Mouse (Mus musculus) hindbrain, embryonic 13.5 days (tissue): ENCODE results near the gene Smg8. TPM values are rescaled to one million over a fixed set of nuclear protein-coding genes. Genes with fewer than 3 reads are reported as not detected.
"Not testable (repeated sequence)": the region's sequence is repeated elsewhere in the genome, so short reads cannot be mapped to it uniquely, and the experiment has no call there.

Experiments
- ATAC-seq: fragments of 200-750 bp; cut with Nextera tagmentation; 2 replicates; pipeline ENCODE4 v1.8.0; 2017; ENCODE audit warnings: moderate TSS enrichment; ENCODE audit not compliant: low FRiP score
- H3K27ac ChIP-seq: fragments of 300-500 bp; sonication (generic); 2 replicates; pipeline ENCODE4 v1.5.1; 2015; ENCODE audit warnings: inconsistent platforms, mild to moderate bottlenecking, moderate library complexity
- H3K27me3 ChIP-seq: fragments of 300-500 bp; sonication (generic); 2 replicates; pipeline ENCODE4 v1.6.1; 2015; ENCODE audit warnings: mild to moderate bottlenecking, inconsistent platforms
- H3K36me3 ChIP-seq: fragments of 300-500 bp; sonication (generic); 2 replicates; pipeline ENCODE4 v1.6.1; 2015; ENCODE audit warnings: mild to moderate bottlenecking, inconsistent platforms
- H3K4me1 ChIP-seq: fragments of 300-500 bp; sonication (generic); replicated peaks from 2 replicates; pipeline ENCODE4 v1.6.1; 2015; ENCODE audit warnings: inconsistent platforms
- H3K4me2 ChIP-seq: fragments of 300-500 bp; sonication (generic); 2 replicates; pipeline ENCODE4 v1.6.1; 2015; ENCODE audit warnings: inconsistent platforms, mild to moderate bottlenecking, moderate library complexity
- H3K4me3 ChIP-seq: fragments of 300-500 bp; sonication (generic); 2 replicates; pipeline ENCODE4 v1.5.1; 2015; ENCODE audit warnings: mild to moderate bottlenecking, inconsistent platforms
- H3K9ac ChIP-seq: fragments of 300-500 bp; sonication (generic); 2 replicates; pipeline ENCODE4 v1.6.1; 2015; ENCODE audit warnings: mild to moderate bottlenecking, inconsistent platforms
- H3K9me3 ChIP-seq: fragments of 300-500 bp; sonication (generic); 2 replicates; pipeline ENCODE4 v1.6.1; 2016; ENCODE audit warnings: inconsistent platforms
- WGBS: fragments of 180-500 bp; shearing (Covaris S2); methylation state at CpG from one replicate; pipeline ENCODE4 v1.1.7; 2015; 5-methylcytosine and 5-hydroxymethylcytosine counted together
- polyA plus RNA-seq: library from polyadenylated mRNA; unstranded; fragments of >200 nt; fragmentation: Nextera tagmentation; extraction: Ambion mirVana; gene quantifications from 2 replicates; pipeline ENCODE4 v1.2.1, GENCODE M21; 2015

Gene Smg8
- polyA plus RNA-seq, 1 experiment from 2014 or later, result 21.3 TPM

DNA sequence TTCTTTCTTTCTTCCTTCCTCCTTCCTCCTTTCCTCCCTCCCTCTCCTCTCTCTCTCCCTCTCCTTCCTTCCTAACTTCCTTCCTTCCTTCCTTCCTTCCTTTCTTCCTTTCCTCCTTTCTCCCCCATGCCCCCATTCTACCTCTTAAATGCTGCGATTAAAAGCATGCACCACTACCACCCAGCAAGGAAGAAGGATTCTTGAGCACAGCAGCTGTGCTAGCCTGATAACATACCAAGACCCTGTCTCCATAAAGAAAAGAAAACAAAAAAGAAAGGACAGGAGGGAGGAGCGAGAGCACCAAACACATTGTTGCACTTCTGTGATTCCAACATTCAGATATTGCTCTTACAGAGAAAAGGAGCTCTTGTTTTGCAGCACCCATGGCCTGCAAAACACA lies 568 bp upstream of the Smg8 start:
- H3K27ac ChIP-seq, result no peak overlapping the region

DNA sequence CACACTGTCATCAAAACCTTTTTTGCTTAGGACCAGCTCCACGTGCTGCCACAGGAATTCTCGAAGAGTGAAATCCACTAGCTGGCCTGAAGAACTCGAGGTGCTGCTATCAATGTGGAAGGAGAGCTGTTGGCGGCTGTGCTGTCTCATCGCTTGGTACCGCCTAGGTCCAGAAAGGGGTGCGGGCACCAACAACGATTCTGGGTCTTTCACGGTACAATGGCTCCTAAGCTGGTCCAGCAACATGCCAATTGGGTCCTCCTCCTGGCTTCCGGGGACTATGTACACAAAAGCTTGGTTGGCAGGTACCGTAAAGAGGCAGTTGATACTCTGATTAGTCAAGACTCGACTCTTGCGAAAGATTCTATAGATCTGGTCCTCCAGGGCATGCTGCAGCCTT lies 1.1 kb downstream of the Smg8 start:
- H3K27me3 ChIP-seq, result no peaks in the 10 kb centered on the region
- 93% methylated on average over 13 of the region's 13 CpGs for WGBS
- no peaks in the 10 kb centered on the region for H3K9me3 ChIP-seq
- H3K36me3 ChIP-seq, result peaks cover 41% of the 10 kb centered on the region
- no peak overlapping the region for H3K27ac ChIP-seq
- H3K4me3 ChIP-seq, result peak overlapping the region; percentile 67
- H3K4me1 ChIP-seq, result peaks cover 38% of the 10 kb centered on the region
- peak overlapping the region; percentile 87; the same call in 1 of the 2 replicates for H3K9ac ChIP-seq
- peak overlapping the region; percentile 91 for H3K4me2 ChIP-seq
- no peak for ATAC-seq

More for the DNA sequence above, 568 bp upstream of the Smg8 start:
- peaks cover 34% of the 10 kb centered on the region for H3K4me1 ChIP-seq
- no peaks in the 10 kb centered on the region for H3K9me3 ChIP-seq
- H3K4me2 ChIP-seq, result peak overlapping the region; percentile 91
- H3K36me3 ChIP-seq, result peaks cover 36% of the 10 kb centered on the region
- no peaks in the 10 kb centered on the region for H3K27me3 ChIP-seq
- peak overlapping the region; percentile 67 for H3K4me3 ChIP-seq
- 65% methylated on average over 2 of the region's 2 CpGs for WGBS
- H3K9ac ChIP-seq, result peak overlapping the region; percentile 87; the same call in 1 of the 2 replicates
- no peak for ATAC-seq

DNA sequence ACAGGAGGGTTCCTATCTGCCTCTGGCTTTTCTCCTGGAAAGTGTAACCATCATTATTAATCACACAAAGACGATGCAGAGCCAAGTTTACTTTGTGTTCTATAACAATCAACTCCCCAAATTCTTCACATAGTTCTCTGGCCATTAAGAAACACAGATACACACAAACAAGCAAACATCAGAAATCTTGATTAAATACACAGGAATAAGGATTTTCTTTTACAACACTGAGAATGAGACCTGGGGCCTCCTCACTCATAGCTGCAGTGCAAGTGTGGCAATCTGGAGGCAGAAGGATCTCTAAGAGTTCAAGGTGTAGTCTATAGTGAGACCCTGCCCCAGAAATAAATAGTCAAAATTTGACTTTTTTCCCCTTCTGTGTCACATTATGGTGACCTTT lies 2.9 kb downstream of the Smg8 start:
- H3K4me3 ChIP-seq, result no peak overlapping the region
- no peak overlapping the region for H3K4me2 ChIP-seq
- no peaks in the 10 kb centered on the region for H3K27me3 ChIP-seq
- peaks cover 55% of the 10 kb centered on the region for H3K36me3 ChIP-seq
- H3K27ac ChIP-seq, result no peak overlapping the region
- H3K4me1 ChIP-seq, result peaks cover 44% of the 10 kb centered on the region
- H3K9ac ChIP-seq, result no peak overlapping the region
- H3K9me3 ChIP-seq, result no peaks in the 10 kb centered on the region
- 78% methylated on average over 1 of the region's 1 CpGs for WGBS
- no peak for ATAC-seq

DNA sequence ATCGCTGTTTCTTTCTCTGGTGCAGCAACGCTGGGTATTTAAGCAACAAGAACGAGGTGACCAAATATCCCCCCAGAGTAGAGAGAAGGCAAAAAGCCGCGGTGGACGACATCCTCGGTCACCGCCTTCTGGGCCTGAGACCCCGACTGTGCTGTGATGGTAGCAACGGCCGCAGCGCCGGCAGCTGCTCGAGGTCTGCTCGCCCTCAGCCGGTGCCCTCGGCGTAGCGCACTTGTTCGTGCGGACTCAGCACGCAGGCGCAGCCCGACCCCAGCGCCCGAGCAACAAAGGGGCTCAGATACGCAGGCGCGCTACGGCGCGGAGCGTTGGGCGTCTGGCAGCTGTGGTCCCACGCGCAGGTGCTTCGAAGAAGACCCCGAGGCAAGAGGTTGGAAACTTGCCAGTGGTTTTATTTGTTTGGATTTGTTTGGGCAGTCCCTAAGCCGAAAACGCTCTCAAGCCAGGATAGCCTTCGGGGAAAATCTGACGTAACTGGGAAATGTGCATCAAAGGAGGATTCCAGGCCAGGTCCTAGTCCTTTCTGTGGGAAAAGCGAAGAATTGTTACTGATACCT lies 12.6 kb downstream of the Smg8 start, which contains the start of gene Gdpd1:
TSS of gene Gdpd1 (minus strand) at position 197 of the 575 bp plus-strand sequence.
- Histone ChIP-seq H3K36me3 (peaks cover 17% of the 10 kb centered on the region), H3K9ac (peak within 1 kb of the TSS; percentile 93), H3K27ac (peak within 1 kb of the TSS; percentile 98), H3K27me3 (no peaks in the 10 kb centered on the region), H3K4me1 (peaks cover 46% of the 10 kb centered on the region), H3K4me3 (peak within 1 kb of the TSS; percentile 74), H3K9me3 (no peaks in the 10 kb centered on the region), H3K4me2 (peak within 1 kb of the TSS; percentile 63)
- ATAC-seq, result peak; percentile 97
- WGBS, result under 1% methylated on average over 43 of the region's 43 CpGs

DNA sequence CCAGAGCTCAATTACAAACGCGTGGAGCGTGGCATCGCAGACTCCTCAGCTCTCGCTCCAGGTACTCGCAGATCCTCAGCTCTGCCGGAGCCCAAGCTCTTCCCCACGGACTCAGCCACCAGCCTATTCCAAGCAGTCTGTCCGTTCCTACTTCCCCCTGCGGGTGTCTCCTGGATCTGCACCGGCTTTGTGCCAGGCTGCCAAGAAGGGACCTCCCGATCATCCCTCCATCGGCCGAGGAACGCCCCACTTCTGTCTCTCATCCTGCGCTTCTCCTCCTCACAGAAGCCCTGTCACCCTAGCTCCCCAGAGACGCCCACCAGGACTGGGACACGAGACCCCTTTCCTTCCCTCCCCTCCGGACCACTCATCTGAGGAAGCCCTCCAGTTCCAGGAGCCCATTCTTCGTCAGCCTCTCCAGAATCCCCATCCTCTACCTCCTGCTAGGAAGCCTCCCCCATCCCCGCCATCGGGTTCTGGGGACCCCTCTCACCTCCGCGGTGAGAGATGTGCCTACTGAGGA lies 13.2 kb downstream of the Smg8 start:
- Histone ChIP-seq H3K36me3 (peaks cover 15% of the 10 kb centered on the region), H3K9ac (peak overlapping the region; percentile 93), H3K4me2 (peak overlapping the region; percentile 63), H3K27ac (peak overlapping the region; percentile 98), H3K9me3 (no peaks in the 10 kb centered on the region), H3K4me1 (peaks cover 50% of the 10 kb centered on the region), H3K4me3 (peak overlapping the region; percentile 74), H3K27me3 (no peaks in the 10 kb centered on the region)
- under 1% methylated on average over 24 of the region's 24 CpGs for WGBS
- ATAC-seq, result peak; percentile 73

DNA sequence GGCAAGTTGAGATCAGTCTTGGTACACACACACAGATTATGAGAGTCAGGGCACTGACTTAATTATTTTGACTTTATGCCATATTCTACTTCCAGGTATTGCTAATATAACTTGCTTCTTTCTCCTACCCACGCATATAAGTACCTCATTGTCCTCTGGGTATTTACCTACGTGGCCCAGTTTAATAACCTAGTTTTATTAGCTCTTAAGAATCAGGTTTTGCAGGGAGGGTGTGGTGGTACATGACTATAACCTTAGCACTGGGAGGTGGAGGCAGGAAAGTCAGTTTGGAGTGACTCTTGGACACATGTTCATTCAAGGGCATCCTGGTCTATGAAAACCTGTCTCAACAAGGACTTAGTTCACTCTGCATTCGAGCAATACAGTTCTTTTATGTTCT lies 24.5 kb downstream of the Smg8 start:
- H3K4me2 ChIP-seq, result no peak overlapping the region
- H3K4me3 ChIP-seq, result no peak overlapping the region
- H3K27me3 ChIP-seq, result no peaks in the 10 kb centered on the region
- H3K9ac ChIP-seq, result no peak overlapping the region
- no peaks in the 10 kb centered on the region for H3K9me3 ChIP-seq
- H3K4me1 ChIP-seq, result no peaks in the 10 kb centered on the region
- peaks cover 61% of the 10 kb centered on the region for H3K36me3 ChIP-seq
- ATAC-seq, result no peak
- 78% methylated on average over 3 of the region's 3 CpGs for WGBS
- no peak overlapping the region for H3K27ac ChIP-seq

DNA sequence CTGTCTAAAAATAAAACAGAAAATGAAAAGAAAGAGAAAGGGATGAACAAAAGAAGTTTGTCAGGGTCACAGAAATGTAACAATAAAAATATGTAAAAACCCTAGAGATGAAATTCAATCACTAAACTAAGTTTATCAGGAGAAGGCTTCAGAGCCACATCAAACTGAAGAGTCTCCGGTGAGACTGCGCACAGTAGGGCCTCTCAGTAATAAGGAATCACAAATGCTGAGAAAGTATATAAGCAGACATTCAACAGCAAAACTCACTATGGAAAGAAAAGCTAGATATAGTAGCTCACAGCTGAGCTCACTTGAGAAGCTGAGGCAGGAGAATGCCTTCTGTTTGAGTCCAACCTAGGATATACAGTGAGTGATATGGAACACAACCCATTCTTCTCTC lies 26.2 kb downstream of the Smg8 start:
- no peak overlapping the region for H3K27ac ChIP-seq
- no peak for ATAC-seq
- H3K4me2 ChIP-seq, result no peak overlapping the region
- no peaks in the 10 kb centered on the region for H3K27me3 ChIP-seq
- 93% methylated on average over 2 of the region's 2 CpGs for WGBS
- no peak overlapping the region for H3K9ac ChIP-seq
- no peak overlapping the region for H3K4me3 ChIP-seq
- H3K36me3 ChIP-seq, result peaks cover 76% of the 10 kb centered on the region
- no peaks in the 10 kb centered on the region for H3K9me3 ChIP-seq
- H3K4me1 ChIP-seq, result no peaks in the 10 kb centered on the region

DNA sequence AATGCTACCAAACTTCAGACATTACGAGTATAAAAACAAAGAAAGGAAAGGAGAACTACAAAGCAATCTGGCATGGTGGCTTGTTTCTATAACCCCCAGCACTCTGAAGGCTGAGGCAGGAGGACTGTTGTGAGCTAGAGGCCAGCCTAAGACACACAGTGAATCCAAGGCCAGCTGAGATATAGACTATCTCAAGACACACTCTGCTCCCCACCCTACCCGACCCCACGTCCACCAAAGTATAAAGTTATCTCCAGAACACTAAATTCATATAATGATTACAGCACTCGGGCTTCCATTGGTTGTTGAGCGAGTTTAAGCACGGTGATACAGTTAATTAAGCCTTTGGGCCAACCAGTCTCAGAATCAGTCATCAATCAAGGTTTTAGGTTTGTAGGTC lies 30.3 kb downstream of the Smg8 start:
- Histone ChIP-seq H3K4me2 (no peak overlapping the region), H3K4me3 (no peak overlapping the region), H3K36me3 (peaks cover 85% of the 10 kb centered on the region), H3K9me3 (no peaks in the 10 kb centered on the region), H3K4me1 (no peaks in the 10 kb centered on the region), H3K27me3 (no peaks in the 10 kb centered on the region), H3K9ac (no peak overlapping the region), H3K27ac (no peak overlapping the region)
- WGBS, result 87% methylated on average over 6 of the region's 6 CpGs
- no peak for ATAC-seq

DNA sequence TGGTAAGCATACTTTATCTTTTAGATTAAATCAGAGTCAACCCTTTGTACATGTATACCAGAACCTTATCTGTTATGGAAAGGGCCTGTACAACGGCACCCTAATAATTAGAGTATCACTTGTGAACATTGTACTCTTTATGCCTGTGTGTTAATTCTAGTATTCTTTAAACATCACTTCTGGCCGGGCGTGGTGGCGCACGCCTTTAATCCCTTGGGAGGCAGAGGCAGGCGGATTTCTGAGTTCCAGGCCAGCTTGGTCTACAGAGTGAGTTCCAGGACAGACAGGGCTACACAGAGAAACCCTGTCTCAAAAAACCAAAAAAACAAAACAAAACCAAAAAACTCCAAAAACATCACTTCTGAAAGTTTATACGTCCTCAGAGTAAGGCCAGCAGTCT lies 37.7 kb downstream of the Smg8 start:
- not testable (repeated sequence) for H3K27ac ChIP-seq, H3K27me3 ChIP-seq, H3K9ac ChIP-seq, ATAC-seq, H3K4me2 ChIP-seq, H3K4me1 ChIP-seq, H3K4me3 ChIP-seq, H3K9me3 ChIP-seq
- 93% methylated on average over 7 of the region's 7 CpGs for WGBS
- H3K36me3 ChIP-seq, result peaks cover 95% of the 10 kb centered on the region

DNA sequence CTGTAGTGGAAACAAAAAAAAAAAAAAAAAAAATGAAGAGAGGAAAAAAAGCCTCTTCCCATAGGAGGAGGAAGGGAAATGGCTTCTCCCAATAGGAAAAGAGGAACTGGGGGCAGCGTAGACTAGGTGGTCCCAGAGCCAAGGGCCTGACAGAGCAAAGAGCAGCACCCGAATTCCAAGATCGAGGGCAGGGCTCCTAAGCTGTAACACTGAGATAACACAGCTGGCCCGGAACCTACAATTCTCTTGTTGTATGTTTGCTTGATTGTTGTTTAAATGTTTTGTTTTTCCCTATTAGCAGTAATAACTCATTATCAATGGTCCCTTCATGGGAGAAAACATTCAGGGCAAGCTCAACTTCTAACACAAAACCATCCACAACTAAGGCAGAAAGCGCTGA lies 39.6 kb downstream of the Smg8 start:
- Histone ChIP-seq H3K4me3 (no peak overlapping the region), H3K9ac (no peak overlapping the region), H3K4me2 (no peak overlapping the region), H3K27ac (no peak overlapping the region), H3K27me3 (no peaks in the 10 kb centered on the region), H3K36me3 (peaks cover 93% of the 10 kb centered on the region), H3K9me3 (no peaks in the 10 kb centered on the region), H3K4me1 (no peaks in the 10 kb centered on the region)
- 96% methylated on average over 5 of the region's 5 CpGs for WGBS
- no peak for ATAC-seq

DNA sequence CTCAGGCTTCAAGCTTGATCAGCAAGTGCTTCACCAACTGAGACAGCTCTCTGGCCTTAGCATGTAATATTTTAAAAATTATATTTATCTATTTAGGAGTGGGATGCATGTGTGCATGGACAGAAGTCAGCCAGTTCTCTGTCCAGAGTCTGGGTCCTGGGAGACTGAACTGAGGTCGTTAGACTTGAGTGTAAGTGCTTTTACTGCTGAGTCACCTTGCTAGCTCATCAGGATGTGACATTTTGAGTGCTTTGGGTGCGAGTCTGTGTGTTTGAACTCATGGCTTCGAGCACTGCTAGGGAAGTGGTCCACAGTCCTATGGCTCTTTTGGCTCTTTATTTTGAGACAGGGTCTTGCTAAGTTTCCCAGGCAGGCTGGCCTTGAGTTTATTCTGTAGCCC lies 43.5 kb downstream of the Smg8 start:
- H3K9me3 ChIP-seq, result no peaks in the 10 kb centered on the region
- no peaks in the 10 kb centered on the region for H3K4me1 ChIP-seq
- H3K27ac ChIP-seq, result no peak overlapping the region
- WGBS, result 87% methylated on average over 3 of the region's 3 CpGs
- H3K9ac ChIP-seq, result no peak overlapping the region
- no peak for ATAC-seq
- H3K4me2 ChIP-seq, result no peak overlapping the region
- H3K4me3 ChIP-seq, result no peak overlapping the region
- H3K27me3 ChIP-seq, result no peaks in the 10 kb centered on the region
- peaks cover 93% of the 10 kb centered on the region for H3K36me3 ChIP-seq

DNA sequence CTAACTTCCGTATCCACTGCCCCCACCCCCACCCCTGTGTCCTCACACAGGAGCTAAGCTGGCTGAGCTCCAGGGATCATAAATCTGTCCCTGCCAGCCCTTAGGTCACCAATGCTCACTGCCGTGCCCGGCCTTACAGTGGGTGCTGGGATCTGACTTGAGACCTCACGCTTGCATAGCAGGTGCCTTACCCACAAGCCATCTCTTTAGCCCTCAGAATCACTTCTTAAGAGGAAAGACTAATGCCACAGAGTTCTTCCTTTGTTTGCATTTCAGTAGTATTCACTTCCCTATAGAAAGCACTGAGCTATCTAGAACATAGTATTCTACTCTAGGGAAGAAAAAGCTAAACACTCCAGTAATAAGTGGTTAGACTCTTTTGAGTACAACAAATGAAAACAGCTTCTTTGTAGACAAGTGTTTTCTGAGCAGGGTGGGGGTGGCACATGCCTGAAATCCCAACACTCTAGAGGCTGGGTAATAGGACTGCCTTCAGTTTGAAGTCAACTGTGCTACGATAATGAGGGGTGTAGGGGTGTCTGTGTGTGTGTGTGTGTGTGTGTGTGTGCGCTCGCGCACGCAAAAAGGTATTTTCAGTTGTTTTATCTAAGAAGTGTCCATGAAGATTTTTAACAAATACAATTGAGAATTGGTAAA lies 47.1 kb downstream of the Smg8 start:
- no peak overlapping the region for H3K9ac ChIP-seq
- no peaks in the 10 kb centered on the region for H3K4me1 ChIP-seq
- no peak overlapping the region for H3K27ac ChIP-seq
- H3K9me3 ChIP-seq, result no peaks in the 10 kb centered on the region
- no peaks in the 10 kb centered on the region for H3K27me3 ChIP-seq
- no peak overlapping the region for H3K4me2 ChIP-seq
- peaks cover 92% of the 10 kb centered on the region for H3K36me3 ChIP-seq
- WGBS, result 85% methylated on average over 9 of the region's 9 CpGs
- no peak overlapping the region for H3K4me3 ChIP-seq
- no peak for ATAC-seq

DNA sequence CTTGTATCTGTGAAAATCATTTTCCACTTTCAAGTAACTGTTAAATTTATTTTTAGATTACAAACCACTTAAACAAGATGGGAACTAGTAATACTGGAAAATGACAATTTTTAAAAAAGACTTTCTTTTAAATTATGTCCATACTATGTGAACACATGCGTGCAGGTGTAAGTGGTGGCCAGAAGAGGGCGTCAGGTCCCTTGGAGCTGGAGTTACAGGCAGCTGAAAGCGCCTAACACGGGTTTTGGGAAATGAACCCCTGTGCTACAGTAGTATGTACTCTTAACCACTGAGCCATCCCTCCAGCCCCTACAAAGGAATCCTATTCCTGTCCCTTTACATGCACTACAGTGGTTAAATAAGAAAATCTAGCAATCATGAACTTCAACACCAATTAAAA lies 50.4 kb downstream of the Smg8 start:
- Histone ChIP-seq H3K4me3 (no peak overlapping the region), H3K9ac (no peak overlapping the region), H3K27me3 (no peaks in the 10 kb centered on the region), H3K27ac (no peak overlapping the region), H3K4me2 (no peak overlapping the region), H3K36me3 (peaks cover 85% of the 10 kb centered on the region), H3K4me1 (no peaks in the 10 kb centered on the region), H3K9me3 (no peaks in the 10 kb centered on the region)
- WGBS, result 71% methylated on average over 4 of the region's 4 CpGs
- ATAC-seq, result no peak
